Mouse (Mus musculus): ENCODE results near the gene Ism1.

- TF ChIP-seq USF2 (conservative IDR thresholded peaks at IDR 0.05; ENCODE audit: low read depth, low read length) (no peak), MAZ (IDR thresholded peaks at IDR 0.05; ENCODE audit: low read depth, low read length) (no peak), CTCF (conservative IDR thresholded peaks at IDR 0.05 in 1 of 2, IDR thresholded peaks at IDR 0.05 in 1 of 2; ENCODE audit: low read depth in 2 of 2, low read length in 2 of 2) (no peak), SIN3A (IDR thresholded peaks at IDR 0.05; ENCODE audit: low read length) (no peak), ZNF384 (IDR thresholded peaks at IDR 0.05; ENCODE audit: low read depth, low read length) (no peak), HCFC1 (IDR thresholded peaks at IDR 0.05; ENCODE audit: low read depth, low read length) (no peak), MYC (IDR thresholded peaks at IDR 0.05; ENCODE audit: low read depth, low read length) (no peak), RAD21 (IDR thresholded peaks at IDR 0.05; ENCODE audit: low read depth, low read length) (no peak)
These were observed 21.2 kb upstream of the Ism1 start for GRCm38 (mm10) chr2:139656750-139657149.

Measured in CH12.LX (cell line).